Mouse (Mus musculus): Measurements from ENCODE around the gene Pigh.

Gene Pigh

DNA sequence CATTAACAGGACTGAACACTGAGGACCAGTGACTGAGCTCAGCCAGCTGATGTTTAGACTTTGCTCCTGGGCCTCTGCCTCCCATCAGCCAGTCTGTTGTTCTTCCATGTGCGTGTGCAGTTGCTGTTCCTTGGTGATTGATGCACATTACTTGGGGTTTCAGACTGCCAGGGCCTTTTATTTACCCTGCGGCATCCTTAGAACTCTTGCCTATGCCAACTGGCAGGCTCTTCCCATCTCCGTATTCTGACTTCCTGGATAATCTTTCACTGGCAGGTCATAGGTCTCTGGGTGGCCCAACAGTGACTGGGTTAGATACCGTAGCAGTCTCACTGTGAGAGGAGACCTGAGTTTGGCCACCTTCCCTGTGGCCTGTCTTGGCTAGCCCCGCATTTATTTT lies 21.9 kb downstream of the Pigh start:
- no peak for DNase-seq (ENCODE audit: low read depth, low spot score)

- DNase-seq (ENCODE audit: low read depth, low spot score) = no peak
These were observed 23.0 kb downstream of the Pigh start for GRCm38 (mm10) chr12:79066431-79066830.

- no peak for DNase-seq (ENCODE audit: low read depth, low spot score)
These were observed 25.0 kb downstream of the Pigh start for GRCm38 (mm10) chr12:79064451-79064850.

GRCm38 (mm10) chr12:79060766-79061652 lies 28.4 kb downstream of the Pigh start:
- DNase-seq (ENCODE audit: low read depth, low spot score) = no peak

DNA sequence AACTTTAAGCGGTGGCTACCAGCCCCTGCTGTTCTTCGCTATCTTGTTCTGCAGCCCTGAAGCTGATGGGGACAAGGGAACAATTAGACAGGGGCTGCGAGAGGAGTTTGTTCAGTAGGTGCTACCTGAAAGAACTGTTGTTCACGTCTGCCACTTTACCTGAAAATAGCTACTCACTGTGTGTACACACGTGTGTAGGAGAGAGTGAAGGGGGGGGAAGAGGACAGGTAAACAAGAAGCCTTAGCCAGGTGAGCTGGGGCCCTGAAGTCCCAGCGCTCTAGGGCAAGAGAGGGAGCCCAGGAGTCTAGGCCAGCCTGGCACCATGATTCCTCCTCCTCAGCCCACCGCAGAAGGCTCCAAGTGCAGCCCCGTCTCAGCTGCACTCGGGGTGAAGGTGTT lies 29.3 kb downstream of the Pigh start:
- no peak for DNase-seq (ENCODE audit: low read depth, low spot score)

GRCm38 (mm10) chr12:79059573-79059972 lies 29.9 kb downstream of the Pigh start:
- DNase-seq (ENCODE audit: low read depth, low spot score) = no peak

- no peak for DNase-seq (ENCODE audit: low read depth, low spot score)
These were observed 34.2 kb downstream of the Pigh start for GRCm38 (mm10) chr12:79055276-79055675.

- DNase-seq (ENCODE audit: low read depth, low spot score) = no peak
These were observed 37.4 kb downstream of the Pigh start for GRCm38 (mm10) chr12:79052073-79052472.

GRCm38 (mm10) chr12:79050545-79051212 lies 38.8 kb downstream of the Pigh start:
- no peak for DNase-seq (ENCODE audit: low read depth, low spot score)

DNA sequence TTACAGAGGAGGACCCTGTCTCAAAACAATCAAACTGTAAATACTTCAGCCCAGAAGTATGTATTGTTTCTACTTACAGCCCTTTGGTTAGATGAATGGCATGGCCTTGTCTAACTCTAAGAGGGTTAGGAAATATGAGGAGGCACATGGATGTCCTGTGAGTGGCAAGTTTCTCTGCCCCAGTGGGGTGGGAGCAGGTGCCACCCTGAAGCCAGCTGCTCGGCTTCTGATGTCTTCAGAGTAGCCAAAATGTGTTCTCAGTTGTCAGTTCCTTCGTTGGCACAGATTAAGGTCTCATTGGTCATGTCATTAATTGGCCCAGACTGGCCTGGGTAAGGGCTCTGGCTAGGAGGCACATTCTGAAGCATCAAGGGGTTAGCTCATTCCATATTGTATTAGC lies 39.6 kb downstream of the Pigh start:
- DNase-seq (ENCODE audit: low read depth, low spot score) = no peak

- no peak for DNase-seq (ENCODE audit: low read depth, low spot score)
These were observed 40.6 kb downstream of the Pigh start for GRCm38 (mm10) chr12:79048898-79049297.

- DNase-seq (ENCODE audit: low read depth, low spot score) = no peak
These were observed 42.2 kb downstream of the Pigh start for GRCm38 (mm10) chr12:79047203-79047602.

- DNase-seq (ENCODE audit: low read depth, low spot score) = no peak
These were observed 43.3 kb downstream of the Pigh start for GRCm38 (mm10) chr12:79046171-79046570.

GRCm38 (mm10) chr12:79044668-79045067 lies 44.8 kb downstream of the Pigh start:
- no peak for DNase-seq (ENCODE audit: low read depth, low spot score)

DNA sequence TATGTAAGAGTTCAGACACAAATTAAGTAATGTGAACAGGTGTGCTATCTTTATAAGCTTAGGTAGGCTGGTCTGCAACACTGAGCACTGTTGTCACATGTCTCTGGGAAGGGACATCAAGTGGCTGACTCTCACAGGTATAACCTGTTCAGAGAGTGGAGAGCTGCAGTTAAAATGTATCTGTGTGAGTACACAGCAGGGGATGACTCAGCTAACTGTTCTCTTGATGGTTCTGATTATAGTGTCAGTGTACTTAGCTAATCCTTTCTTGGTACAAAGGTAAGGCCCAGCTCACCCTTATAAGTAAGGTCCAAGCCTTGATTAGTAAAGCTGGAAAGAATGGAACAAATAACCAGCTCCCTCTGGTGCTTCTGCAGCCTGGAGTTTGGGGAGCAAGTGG lies 48.0 kb downstream of the Pigh start:
- DNase-seq (ENCODE audit: low read depth, low spot score) = no peak

GRCm38 (mm10) chr12:79040201-79040827 lies 49.1 kb downstream of the Pigh start:
- no peak for DNase-seq (ENCODE audit: low read depth, low spot score)

- no peak for DNase-seq (ENCODE audit: low read depth, low spot score)
These were observed 49.7 kb downstream of the Pigh start for GRCm38 (mm10) chr12:79039708-79040107.

- no peak for DNase-seq (ENCODE audit: low read depth, low spot score)
These were observed 54.1 kb downstream of the Pigh start for GRCm38 (mm10) chr12:79035349-79035748.

DNA sequence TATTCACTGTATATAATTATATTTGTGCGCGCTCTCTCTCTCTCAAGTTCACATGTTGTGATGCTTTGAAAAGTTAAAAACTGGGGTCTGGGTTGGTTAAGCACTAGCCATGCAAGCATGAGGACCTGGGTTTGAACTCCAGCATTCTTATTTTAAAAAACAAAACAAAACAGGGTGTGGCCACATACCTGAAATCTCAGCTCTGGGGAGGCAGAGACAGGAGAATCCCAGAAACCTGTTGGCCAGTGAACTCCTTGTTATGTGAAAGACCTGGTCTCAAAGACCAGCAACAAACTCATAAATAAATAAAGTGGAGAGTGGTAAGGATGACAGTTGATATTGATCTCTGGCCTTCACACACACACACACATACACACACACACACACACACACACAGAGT lies 55.1 kb downstream of the Pigh start:
- DNase-seq (ENCODE audit: low read depth, low spot score) = no peak

Measured in WW6 (cell line).